Mouse (Mus musculus) heart, embryonic 11.5 days (tissue): ENCODE measurements around the gene Hcn3. TPM values are rescaled to one million over a fixed set of nuclear protein-coding genes. Genes with fewer than 3 reads are reported as not detected.
"Not testable (repeated sequence)": the region's sequence is repeated elsewhere in the genome, so short reads cannot be mapped to it uniquely, and the experiment has no call there.

Experiments
- ATAC-seq: fragments of 200-750 bp; cut with Nextera tagmentation; replicated peaks from 2 replicates; pipeline ENCODE4 v1.8.0; 2017; ENCODE audit warnings: moderate library complexity; ENCODE audit not compliant: insufficient number of reproducible peaks, low FRiP score, low TSS enrichment
- H3K27ac ChIP-seq: fragments of 300-500 bp; sonication (generic); 2 replicates; pipeline ENCODE4 v1.5.1; 2014; ENCODE audit warnings: mild to moderate bottlenecking, low read depth, low read length
- H3K27me3 ChIP-seq: fragments of 300-500 bp; sonication (generic); 2 replicates; pipeline ENCODE4 v1.6.1; 2014; ENCODE audit warnings: mild to moderate bottlenecking, low read length, mixed read lengths; ENCODE audit not compliant: control insufficient read depth, insufficient read depth
- H3K36me3 ChIP-seq: fragments of 300-500 bp; sonication (generic); 2 replicates; pipeline ENCODE4 v1.6.1; 2014; ENCODE audit warnings: mild to moderate bottlenecking, low read length, moderate library complexity, mixed read lengths; ENCODE audit not compliant: control insufficient read depth, insufficient read depth
- H3K4me1 ChIP-seq: fragments of 300-500 bp; sonication (generic); 2 replicates; pipeline ENCODE4 v1.6.1; 2014; ENCODE audit warnings: low read length; ENCODE audit not compliant: control insufficient read depth, insufficient read depth
- H3K4me2 ChIP-seq: fragments of 300-500 bp; sonication (generic); 2 replicates; pipeline ENCODE4 v1.6.1; 2014; ENCODE audit warnings: mild to moderate bottlenecking, moderate library complexity
- H3K4me3 ChIP-seq: fragments of 300-500 bp; sonication (generic); 2 replicates; pipeline ENCODE4 v1.5.1; 2014; ENCODE audit warnings: low read depth, low read length
- H3K9ac ChIP-seq: fragments of 300-500 bp; sonication (generic); 2 replicates; pipeline ENCODE4 v1.6.1; 2014; ENCODE audit warnings: mild to moderate bottlenecking, low read depth, low read length, moderate library complexity
- H3K9me3 ChIP-seq: fragments of 300-500 bp; sonication (generic); replicated peaks from 2 replicates; pipeline ENCODE4 v1.6.1; 2016; ENCODE audit warnings: low read length; ENCODE audit not compliant: control insufficient read depth
- WGBS: fragments of 180-500 bp; shearing (Covaris S2); extraction: QIAGEN DNeasy Blood & Tissue Kit; methylation state at CpG from one replicate; pipeline ENCODE4 v1.1.7; 2014; ENCODE audit not compliant: insufficient replicate concordance; 5-methylcytosine and 5-hydroxymethylcytosine counted together
- polyA plus RNA-seq: library from polyadenylated mRNA; unstranded; fragments of >200 nt; fragmentation: Nextera tagmentation; extraction: Ambion mirVana; gene quantifications from 2 replicates; pipeline ENCODE4 v1.2.1, GENCODE M21; 2014

Hcn3 gene
- polyA plus RNA-seq, 1 experiment from 2014 or later: 0.13 TPM

- no peak for ATAC-seq
- Histone ChIP-seq H3K9ac (no peak overlapping the region), H3K4me1 (peaks cover 19% of the 10 kb centered on the region), H3K36me3 (no peaks in the 10 kb centered on the region), H3K4me3 (no peak overlapping the region), H3K4me2 (no peak overlapping the region), H3K9me3 (no peaks in the 10 kb centered on the region), H3K27me3 (peaks cover 19% of the 10 kb centered on the region), H3K27ac (no peak overlapping the region)
- 76% methylated on average over 4 of the region's 4 CpGs for WGBS
These were observed 1.8 kb upstream of the Hcn3 start for GRCm38 (mm10) chr3:89161786-89162185.

DNA sequence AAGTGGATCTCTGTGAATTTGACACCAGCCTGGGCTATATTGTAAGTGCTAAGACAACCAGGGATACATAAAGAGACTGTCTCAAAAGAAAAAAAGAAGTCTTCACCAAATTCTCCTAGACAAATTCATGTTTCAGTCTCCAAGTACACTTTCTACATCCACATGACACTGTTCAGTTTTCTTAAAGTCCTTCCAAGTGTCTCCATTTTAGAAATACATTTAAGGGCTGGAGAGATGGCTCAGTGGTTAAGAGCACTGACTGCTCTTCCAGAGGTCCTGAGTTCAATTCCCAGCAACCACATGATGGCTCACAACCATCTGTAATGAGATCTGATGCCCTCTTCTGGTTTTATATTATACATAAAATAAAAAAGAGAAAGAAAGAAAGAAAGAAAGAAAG is 1.2 kb upstream of the Hcn3 start:
- not testable (repeated sequence) for H3K4me3 ChIP-seq, ATAC-seq, H3K27ac ChIP-seq, H3K4me2 ChIP-seq, H3K9ac ChIP-seq, H3K9me3 ChIP-seq, H3K36me3 ChIP-seq
- H3K4me1 ChIP-seq: peaks cover 16% of the 10 kb centered on the region
- H3K27me3 ChIP-seq: peaks cover 19% of the 10 kb centered on the region

DNA sequence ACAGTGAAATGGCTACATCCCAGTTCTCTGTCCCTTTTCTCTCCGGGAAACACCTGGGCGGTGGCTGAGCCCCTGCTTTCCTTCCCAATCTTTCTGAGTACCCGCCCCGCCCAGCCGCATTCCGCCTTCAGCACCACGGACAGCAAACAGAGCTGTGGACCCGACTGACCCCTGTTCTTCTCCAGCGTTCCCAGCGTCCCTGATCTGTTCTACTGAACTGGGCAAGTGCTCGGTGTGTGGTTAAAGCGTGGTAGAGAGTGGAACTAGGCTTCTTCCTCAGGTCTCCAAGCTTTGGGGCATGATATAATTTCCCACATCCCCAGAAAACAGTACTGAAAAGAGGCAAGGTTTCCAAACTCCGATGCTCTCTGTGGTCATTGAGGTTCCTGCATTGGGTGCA is 785 bp downstream of the Hcn3 start:
- WGBS: under 1% methylated on average over 13 of the region's 13 CpGs
- H3K9ac ChIP-seq: no peak overlapping the region

DNA sequence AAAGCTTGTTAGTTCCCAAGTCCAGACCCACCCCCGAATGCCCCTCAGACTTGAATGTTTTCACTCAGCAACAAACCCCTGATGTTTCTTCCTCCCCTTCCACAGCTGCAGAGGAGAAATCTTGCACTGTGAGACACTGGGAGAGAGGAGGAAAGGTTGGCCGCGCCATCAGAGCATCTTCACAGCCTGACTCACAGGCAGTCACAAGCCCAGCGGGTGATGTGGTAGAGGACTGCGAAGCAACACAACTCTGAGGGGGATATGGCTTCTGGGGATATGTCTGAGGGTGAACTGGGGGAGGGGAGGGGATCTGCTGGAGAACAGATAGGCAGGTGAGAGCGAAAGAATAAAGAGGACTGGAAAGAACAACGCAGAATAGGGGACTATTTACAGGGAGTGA is 1.3 kb downstream of the Hcn3 start:
- Histone ChIP-seq H3K4me2 (no peak overlapping the region), H3K9me3 (no peaks in the 10 kb centered on the region)
- ATAC-seq: no peak

More for the DNA sequence above, 785 bp downstream of the Hcn3 start:
- Histone ChIP-seq H3K27ac (no peak overlapping the region), H3K4me1 (peaks cover 8% of the 10 kb centered on the region), H3K36me3 (no peaks in the 10 kb centered on the region), H3K4me3 (peak overlapping the region; percentile 62), H3K9me3 (no peaks in the 10 kb centered on the region), H3K27me3 (peaks cover 21% of the 10 kb centered on the region), H3K4me2 (peak overlapping the region; percentile 100)
- no peak for ATAC-seq

GRCm38 (mm10) chr3:89156951-89157350 is 3.0 kb downstream of the Hcn3 start:
- Histone ChIP-seq H3K4me2 (no peak overlapping the region), H3K27ac (no peak overlapping the region), H3K27me3 (peaks cover 29% of the 10 kb centered on the region), H3K9me3 (no peaks in the 10 kb centered on the region), H3K4me3 (no peak overlapping the region), H3K36me3 (no peaks in the 10 kb centered on the region), H3K9ac (no peak overlapping the region), H3K4me1 (peaks cover 5% of the 10 kb centered on the region)
- 84% methylated on average over 8 of the region's 8 CpGs for WGBS
- no peak for ATAC-seq

More for the DNA sequence above, 1.3 kb downstream of the Hcn3 start:
- Histone ChIP-seq H3K27ac (no peak overlapping the region), H3K9ac (no peak overlapping the region), H3K4me1 (peaks cover 5% of the 10 kb centered on the region), H3K36me3 (no peaks in the 10 kb centered on the region), H3K4me3 (no peak overlapping the region), H3K27me3 (peaks cover 22% of the 10 kb centered on the region)
- 15% methylated on average over 7 of the region's 7 CpGs for WGBS

DNA sequence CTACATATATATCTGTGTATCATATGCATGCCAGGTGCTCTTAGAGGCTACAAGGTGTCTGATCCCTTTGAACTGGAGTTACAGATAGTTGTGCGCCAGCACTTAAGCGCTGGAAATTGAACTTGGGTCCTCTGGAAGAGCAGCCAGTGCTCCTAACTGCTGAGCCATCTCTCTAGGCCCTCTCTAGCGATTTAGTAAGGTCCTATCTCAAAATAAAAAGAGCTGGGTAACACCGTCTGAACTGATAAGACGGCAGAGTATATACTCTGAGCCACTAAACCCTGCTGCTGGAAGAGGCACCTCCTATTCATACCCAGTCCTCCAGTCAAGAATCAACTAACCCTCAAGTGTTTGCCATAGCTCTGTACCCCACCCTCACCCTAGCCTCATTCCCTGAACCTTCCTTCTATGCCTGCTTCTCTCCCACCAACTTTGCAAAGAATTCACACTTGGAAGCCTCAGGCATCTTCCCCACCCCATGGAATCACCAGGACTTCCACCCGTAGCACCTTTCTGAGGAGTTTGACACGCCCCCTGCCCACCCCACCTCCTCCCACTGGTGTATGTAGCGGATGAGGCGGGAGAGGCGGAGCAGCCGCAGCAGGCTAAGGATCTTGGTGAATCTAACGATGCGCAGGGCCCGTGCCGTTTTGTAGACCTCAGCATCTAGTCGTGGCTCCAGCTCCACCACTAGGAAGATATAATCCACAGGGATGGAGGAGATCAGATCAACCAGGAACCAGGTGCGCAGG is 7.7 kb downstream of the Hcn3 start:
- no peak overlapping the region for H3K9ac ChIP-seq
- no peak for ATAC-seq
- peaks cover 6% of the 10 kb centered on the region for H3K4me1 ChIP-seq
- 44% methylated on average over 17 of the region's 17 CpGs for WGBS
- H3K4me3 ChIP-seq: no peak overlapping the region
- no peak overlapping the region for H3K27ac ChIP-seq
- peaks cover 53% of the 10 kb centered on the region for H3K27me3 ChIP-seq
- no peaks in the 10 kb centered on the region for H3K36me3 ChIP-seq
- H3K4me2 ChIP-seq: no peak overlapping the region
- H3K9me3 ChIP-seq: no peaks in the 10 kb centered on the region

DNA sequence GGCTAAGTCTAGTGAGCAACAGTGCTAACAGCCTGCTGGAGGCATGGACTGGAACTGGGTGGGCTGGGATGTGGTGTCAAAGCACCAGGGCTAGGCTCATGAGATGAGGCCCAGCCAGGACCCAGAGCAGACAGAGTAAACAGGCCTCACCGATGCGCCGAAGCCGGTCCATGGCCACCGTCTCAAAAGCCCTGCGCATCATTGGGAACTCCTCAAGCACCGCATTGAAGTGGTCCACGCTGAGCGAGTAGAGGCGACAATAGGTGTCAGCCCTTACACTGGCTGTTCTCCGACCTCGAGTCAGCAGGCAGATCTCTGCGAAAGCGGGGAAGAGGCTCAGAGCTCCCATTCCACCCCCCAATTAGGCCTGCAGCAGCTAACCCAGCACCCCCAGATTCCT is 11.4 kb downstream of the Hcn3 start:
- Histone ChIP-seq H3K9me3 (no peaks in the 10 kb centered on the region), H3K27me3 (peaks cover 62% of the 10 kb centered on the region), H3K27ac (no peak overlapping the region), H3K9ac (no peak overlapping the region), H3K4me3 (no peak overlapping the region), H3K36me3 (no peaks in the 10 kb centered on the region), H3K4me1 (peaks cover 6% of the 10 kb centered on the region), H3K4me2 (no peak overlapping the region)
- 71% methylated on average over 14 of the region's 14 CpGs for WGBS
- ATAC-seq: no peak

GRCm38 (mm10) chr3:89147979-89148311 is 12.1 kb downstream of the Hcn3 start:
- ATAC-seq: no peak; the same call in 1 of the 2 replicates
- H3K9me3 ChIP-seq: no peaks in the 10 kb centered on the region
- 10% methylated on average over 15 of the region's 15 CpGs for WGBS

More at GRCm38 (mm10) chr3:89147979-89148311, 12.1 kb downstream of the Hcn3 start:
- peaks cover 62% of the 10 kb centered on the region for H3K27me3 ChIP-seq
- no peak overlapping the region for H3K27ac ChIP-seq
- H3K4me1 ChIP-seq: peaks cover 6% of the 10 kb centered on the region
- H3K4me2 ChIP-seq: peak overlapping the region; percentile 59
- H3K4me3 ChIP-seq: peak overlapping the region; percentile 27
- no peak overlapping the region for H3K9ac ChIP-seq
- H3K36me3 ChIP-seq: no peaks in the 10 kb centered on the region
